Mouse (Mus musculus): ENCODE data around the gene Pkp4. TPM values are rescaled to one million over a fixed set of nuclear protein-coding genes. Genes with fewer than 3 reads are reported as not detected.

The Pkp4 gene
- polyA plus RNA-seq, 1 experiment = 203 TPM

GRCm38 (mm10) chr2:59343834-59344233 is 183.2 kb downstream of the Pkp4 start:
- Histone ChIP-seq H3K27me3 (ENCODE audit: control insufficient read depth, insufficient read depth, low read length) (no peaks in the 10 kb centered on the region), H3K4me3 (replicated peaks; ENCODE audit: insufficient read depth, low read depth, low read length) (no peak overlapping the region), H3K27ac (ENCODE audit: insufficient read depth, low read length) (no peak overlapping the region), H3K4me1 (ENCODE audit: control insufficient read depth, insufficient read depth, low read length) (peaks cover 37% of the 10 kb centered on the region)
- 95% methylated on average over 11 of the region's 11 CpGs for WGBS
- TF ChIP-seq POLR2A (IDR thresholded peaks at IDR 0.05; ENCODE audit: borderline replicate concordance, insufficient read depth, low read length) = no peak
- TF ChIP-seq CTCF (IDR thresholded peaks at IDR 0.05; ENCODE audit: borderline replicate concordance, insufficient read depth, low read depth, low read length) = no peak
- DNase-seq = no peak

- H3K27ac ChIP-seq (ENCODE audit: insufficient read depth, low read length) = peak overlapping the region; percentile 68
- TF ChIP-seq CTCF (IDR thresholded peaks at IDR 0.05; ENCODE audit: borderline replicate concordance, insufficient read depth, low read depth, low read length) = no peak
- H3K27me3 ChIP-seq (ENCODE audit: control insufficient read depth, insufficient read depth, low read length) = no peaks in the 10 kb centered on the region
- WGBS = 13% methylated on average over 13 of the region's 13 CpGs
- H3K4me1 ChIP-seq (ENCODE audit: control insufficient read depth, insufficient read depth, low read length) = peaks cover 29% of the 10 kb centered on the region
- peak; percentile 88 to 94 for DNase-seq
- no peak overlapping the region for H3K4me3 ChIP-seq (replicated peaks; ENCODE audit: insufficient read depth, low read depth, low read length)
These were observed 184.0 kb downstream of the Pkp4 start for GRCm38 (mm10) chr2:59344699-59345098.

DNA sequence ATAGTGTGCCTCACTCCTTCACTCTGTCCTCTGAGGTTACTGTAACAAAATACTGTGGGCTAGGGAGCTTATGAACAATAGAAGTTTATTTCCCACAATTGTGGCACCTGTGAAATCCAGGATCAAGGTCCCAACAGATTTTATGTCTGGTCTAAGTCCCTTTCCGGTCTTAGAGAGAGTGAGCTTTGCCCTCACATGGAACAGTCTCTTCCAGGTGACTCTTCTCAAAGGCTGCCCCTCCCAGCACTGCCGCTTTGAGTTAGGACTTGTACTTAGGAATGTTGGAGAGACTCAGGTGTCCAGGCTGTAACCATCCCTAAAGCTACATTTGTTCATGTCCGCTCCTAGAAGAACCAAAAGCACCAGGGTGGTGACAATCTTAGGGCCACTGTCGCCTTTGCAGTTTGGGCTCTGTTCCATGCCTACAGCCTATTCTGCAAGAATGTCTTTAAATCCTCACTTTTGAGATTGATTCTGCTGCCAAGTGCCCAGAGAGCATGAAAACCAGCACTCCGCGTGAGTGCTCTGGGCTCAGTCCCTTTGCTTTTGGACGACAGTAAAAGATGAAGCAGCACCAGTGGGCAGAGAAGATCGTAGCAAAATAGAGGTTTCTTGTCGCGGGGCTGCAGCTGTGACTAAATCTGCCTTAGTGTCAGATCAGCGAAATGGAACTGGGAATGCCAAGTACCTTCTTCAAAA is 184.6 kb downstream of the Pkp4 start:
- H3K27ac ChIP-seq (ENCODE audit: insufficient read depth, low read length) = peak overlapping the region; percentile 68
- no peak overlapping the region for H3K4me3 ChIP-seq (replicated peaks; ENCODE audit: insufficient read depth, low read depth, low read length)
- 41% methylated on average over 11 of the region's 11 CpGs for WGBS
- TF ChIP-seq CTCF (IDR thresholded peaks at IDR 0.05; ENCODE audit: borderline replicate concordance, insufficient read depth, low read depth, low read length) (no peak), POLR2A (IDR thresholded peaks at IDR 0.05; ENCODE audit: borderline replicate concordance, insufficient read depth, low read length) (no peak)
- no peaks in the 10 kb centered on the region for H3K27me3 ChIP-seq (ENCODE audit: control insufficient read depth, insufficient read depth, low read length)
- H3K4me1 ChIP-seq (ENCODE audit: control insufficient read depth, insufficient read depth, low read length) = peaks cover 29% of the 10 kb centered on the region
- peak; percentile 54 to 56 for DNase-seq

- peak overlapping the region; percentile 30 for H3K27ac ChIP-seq (ENCODE audit: insufficient read depth, low read length)
- WGBS = 18% methylated on average over 12 of the region's 12 CpGs
- DNase-seq = peak; percentile 70 to 79
These were observed 185.8 kb downstream of the Pkp4 start for GRCm38 (mm10) chr2:59346443-59346842.

DNA sequence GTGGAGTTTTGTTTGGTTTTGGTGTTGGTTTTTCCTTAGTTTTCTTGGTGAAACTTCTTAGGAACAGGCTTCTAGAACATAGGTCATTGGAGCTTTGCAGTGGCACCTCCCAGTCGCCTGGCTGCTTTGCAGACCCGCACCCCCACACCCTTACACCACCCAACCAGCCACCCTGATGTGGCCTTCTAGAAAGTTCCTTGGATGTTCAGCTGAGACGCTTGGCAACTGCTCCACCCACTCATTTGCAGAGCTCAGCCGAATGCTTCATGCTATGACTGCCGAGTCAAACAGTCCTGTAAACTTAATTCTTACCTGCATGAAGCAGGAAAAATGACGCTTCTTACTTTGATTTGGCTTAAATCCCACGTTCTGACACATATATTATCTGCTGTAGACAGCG is 187.9 kb downstream of the Pkp4 start:
- DNase-seq = no peak
- TF ChIP-seq POLR2A (IDR thresholded peaks at IDR 0.05; ENCODE audit: borderline replicate concordance, insufficient read depth, low read length) = no peak
- TF ChIP-seq CTCF (IDR thresholded peaks at IDR 0.05; ENCODE audit: borderline replicate concordance, insufficient read depth, low read depth, low read length) = no peak
- peaks cover 29% of the 10 kb centered on the region for H3K4me1 ChIP-seq (ENCODE audit: control insufficient read depth, insufficient read depth, low read length)
- WGBS = 88% methylated on average over 8 of the region's 8 CpGs
- H3K27ac ChIP-seq (ENCODE audit: insufficient read depth, low read length) = no peak overlapping the region
- no peak overlapping the region for H3K4me3 ChIP-seq (replicated peaks; ENCODE audit: insufficient read depth, low read depth, low read length)
- H3K27me3 ChIP-seq (ENCODE audit: control insufficient read depth, insufficient read depth, low read length) = no peaks in the 10 kb centered on the region

More at GRCm38 (mm10) chr2:59346443-59346842, 185.8 kb downstream of the Pkp4 start:
- Histone ChIP-seq H3K4me3 (replicated peaks; ENCODE audit: insufficient read depth, low read depth, low read length) (no peak overlapping the region), H3K4me1 (ENCODE audit: control insufficient read depth, insufficient read depth, low read length) (peaks cover 29% of the 10 kb centered on the region), H3K27me3 (ENCODE audit: control insufficient read depth, insufficient read depth, low read length) (no peaks in the 10 kb centered on the region)
- TF ChIP-seq POLR2A (IDR thresholded peaks at IDR 0.05; ENCODE audit: borderline replicate concordance, insufficient read depth, low read length) (no peak), CTCF (IDR thresholded peaks at IDR 0.05; ENCODE audit: borderline replicate concordance, insufficient read depth, low read depth, low read length) (no peak; the same call in 1 of the 2 replicates)

DNA sequence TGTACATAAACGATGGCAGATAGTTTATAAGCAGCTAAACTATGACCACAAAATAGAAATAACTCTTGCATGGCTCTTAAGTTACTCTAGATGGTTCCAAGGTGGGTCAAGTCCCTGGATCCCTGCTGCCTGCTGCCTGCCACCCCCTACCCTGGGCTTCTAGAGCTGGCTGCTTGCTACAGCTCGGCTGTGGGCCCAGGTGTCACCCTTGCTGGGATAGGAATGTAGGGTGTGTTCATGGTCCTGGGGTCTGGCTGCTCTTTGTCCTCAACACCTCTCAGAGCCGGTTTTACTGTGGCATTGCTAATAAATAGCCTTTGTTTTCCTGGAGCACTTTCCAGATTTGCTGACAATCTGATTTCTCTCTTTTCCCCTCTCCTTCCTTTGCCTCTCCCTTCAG is 189.4 kb downstream of the Pkp4 start:
- 82% methylated on average over 3 of the region's 3 CpGs for WGBS
- H3K27me3 ChIP-seq (ENCODE audit: control insufficient read depth, insufficient read depth, low read length) = no peaks in the 10 kb centered on the region
- no peak for TF ChIP-seq CTCF (IDR thresholded peaks at IDR 0.05; ENCODE audit: borderline replicate concordance, insufficient read depth, low read depth, low read length)
- no peak for TF ChIP-seq POLR2A (IDR thresholded peaks at IDR 0.05; ENCODE audit: borderline replicate concordance, insufficient read depth, low read length)
- H3K4me3 ChIP-seq (replicated peaks; ENCODE audit: insufficient read depth, low read depth, low read length) = no peak overlapping the region
- DNase-seq = no peak
- peaks cover 25% of the 10 kb centered on the region for H3K4me1 ChIP-seq (ENCODE audit: control insufficient read depth, insufficient read depth, low read length)
- no peak overlapping the region for H3K27ac ChIP-seq (ENCODE audit: insufficient read depth, low read length)

GRCm38 (mm10) chr2:59351303-59352099 is 190.9 kb downstream of the Pkp4 start:
- TF ChIP-seq CTCF (IDR thresholded peaks at IDR 0.05; ENCODE audit: borderline replicate concordance, insufficient read depth, low read depth, low read length) (no peak), POLR2A (IDR thresholded peaks at IDR 0.05; ENCODE audit: borderline replicate concordance, insufficient read depth, low read length) (no peak)
- Histone ChIP-seq H3K27ac (ENCODE audit: insufficient read depth, low read length) (no peak overlapping the region), H3K4me3 (replicated peaks; ENCODE audit: insufficient read depth, low read depth, low read length) (no peak overlapping the region), H3K4me1 (ENCODE audit: control insufficient read depth, insufficient read depth, low read length) (peaks cover 13% of the 10 kb centered on the region), H3K27me3 (ENCODE audit: control insufficient read depth, insufficient read depth, low read length) (no peaks in the 10 kb centered on the region)
- WGBS = 84% methylated on average over 16 of the region's 16 CpGs
- DNase-seq = no peak

DNA sequence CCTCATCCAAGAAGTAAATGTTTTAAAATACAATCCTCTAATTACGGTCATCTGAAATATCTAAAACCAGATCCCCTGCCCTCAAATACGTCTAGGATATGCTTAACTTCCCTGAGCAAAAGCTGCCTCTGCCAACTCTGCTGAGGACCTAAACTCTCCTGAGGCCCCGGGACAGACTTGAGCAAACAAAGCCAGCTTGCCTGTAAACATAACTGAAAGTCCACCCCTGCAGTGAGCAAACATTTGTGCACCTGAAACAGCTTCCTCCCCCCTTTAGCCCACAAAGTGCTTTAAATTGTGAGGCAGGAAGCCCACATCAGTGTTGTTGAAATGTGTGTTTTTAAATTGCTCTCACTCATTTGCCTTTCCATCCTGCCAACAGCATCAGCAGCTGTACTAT is 193.2 kb downstream of the Pkp4 start:
- no peak overlapping the region for H3K27ac ChIP-seq (ENCODE audit: insufficient read depth, low read length)
- no peaks in the 10 kb centered on the region; the same call in 1 of the 2 replicates for H3K4me1 ChIP-seq (ENCODE audit: control insufficient read depth, insufficient read depth, low read length)
- no peaks in the 10 kb centered on the region for H3K27me3 ChIP-seq (ENCODE audit: control insufficient read depth, insufficient read depth, low read length)
- TF ChIP-seq POLR2A (IDR thresholded peaks at IDR 0.05; ENCODE audit: borderline replicate concordance, insufficient read depth, low read length) (no peak), CTCF (IDR thresholded peaks at IDR 0.05; ENCODE audit: borderline replicate concordance, insufficient read depth, low read depth, low read length) (no peak)
- H3K4me3 ChIP-seq (replicated peaks; ENCODE audit: insufficient read depth, low read depth, low read length) = no peak overlapping the region
- no peak for DNase-seq
- WGBS = 78% methylated on average over 3 of the region's 3 CpGs
